Mouse (Mus musculus): ENCODE results near the gene Eppin. TPM values are rescaled to one million over a fixed set of nuclear protein-coding genes. Genes with fewer than 3 reads are reported as not detected.
"Not testable (repeated sequence)": the region's sequence is repeated elsewhere in the genome, so short reads cannot be mapped to it uniquely, and the experiment has no call there.

Gene Eppin
- polyA plus RNA-seq, 1 experiment from 2014 or later: not detected

DNA sequence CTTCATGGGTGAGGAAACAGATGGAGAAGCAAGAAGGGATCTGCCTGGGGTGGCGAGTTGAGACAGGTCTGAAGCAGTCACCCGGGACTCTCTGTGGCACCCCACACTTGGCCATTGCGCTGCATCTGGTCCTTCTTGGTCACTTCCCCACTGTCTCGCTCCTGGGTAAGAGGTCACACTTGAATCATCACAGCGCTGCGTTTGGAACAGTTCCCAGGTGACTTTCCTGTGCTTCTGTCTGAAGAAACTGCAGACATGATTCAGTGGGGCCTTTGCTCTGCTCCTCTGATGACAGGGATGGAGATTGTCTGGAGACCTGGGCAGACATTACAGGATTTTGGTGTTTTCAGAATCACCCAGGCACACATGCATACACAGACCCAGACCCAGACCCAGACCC lies 15.4 kb upstream of the Eppin start:
- Histone ChIP-seq H3K9me3 (ENCODE audit: control insufficient read depth, low read length) (no peaks in the 10 kb centered on the region), H3K27ac (ENCODE audit: low read depth, low read length) (no peak overlapping the region), H3K4me3 (ENCODE audit: low read depth, low read length) (no peak overlapping the region), H3K9ac (ENCODE audit: low read depth, low read length) (no peak overlapping the region), H3K4me1 (replicated peaks; ENCODE audit: control insufficient read depth, insufficient read depth, low read length) (no peaks in the 10 kb centered on the region), H3K27me3 (ENCODE audit: control insufficient read depth, insufficient read depth, low read length) (no peaks in the 10 kb centered on the region), H3K4me2 (replicated peaks; ENCODE audit: low read depth, low read length) (no peak overlapping the region), H3K36me3 (ENCODE audit: control insufficient read depth, insufficient read depth, low read length) (no peaks in the 10 kb centered on the region)
- WGBS: 82% methylated on average over 6 of the region's 6 CpGs
- DNase-seq (ENCODE audit: low spot score) (no peak), ATAC-seq (ENCODE audit: low FRiP score) (no peak)

DNA sequence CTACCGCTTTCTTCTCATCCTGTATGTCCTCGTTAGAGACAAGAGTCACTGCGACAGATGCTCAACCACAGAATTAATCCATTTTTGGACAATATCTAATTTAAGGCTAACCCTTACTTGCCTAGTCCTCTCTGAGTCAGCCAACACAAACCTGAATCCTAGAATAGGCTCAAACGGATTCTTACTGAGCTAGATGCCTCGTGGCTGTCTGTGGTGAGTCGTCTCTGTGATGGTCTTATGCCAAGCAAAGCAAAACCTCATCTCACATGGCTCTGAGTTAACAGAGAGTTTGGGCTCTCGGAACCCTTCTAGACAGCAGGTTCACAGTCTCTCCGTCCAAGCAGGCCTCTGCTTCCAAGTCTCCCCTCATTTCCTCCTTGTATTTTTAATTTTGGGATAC lies 11.0 kb upstream of the Eppin start:
- Histone ChIP-seq H3K9me3 (ENCODE audit: control insufficient read depth, low read length) (no peaks in the 10 kb centered on the region), H3K4me2 (replicated peaks; ENCODE audit: low read depth, low read length) (no peak overlapping the region), H3K4me1 (replicated peaks; ENCODE audit: control insufficient read depth, insufficient read depth, low read length) (no peaks in the 10 kb centered on the region), H3K9ac (ENCODE audit: low read depth, low read length) (no peak overlapping the region), H3K27me3 (ENCODE audit: control insufficient read depth, insufficient read depth, low read length) (no peaks in the 10 kb centered on the region), H3K36me3 (ENCODE audit: control insufficient read depth, insufficient read depth, low read length) (no peaks in the 10 kb centered on the region), H3K27ac (ENCODE audit: low read depth, low read length) (no peak overlapping the region), H3K4me3 (ENCODE audit: low read depth, low read length) (no peak overlapping the region)
- 92% methylated on average over 8 of the region's 8 CpGs for WGBS
- DNase-seq (ENCODE audit: low spot score): no peak
- ATAC-seq (ENCODE audit: low FRiP score): no peak

GRCm38 (mm10) chr2:164603482-164603881 lies 10.1 kb upstream of the Eppin start:
- Histone ChIP-seq H3K9me3 (ENCODE audit: control insufficient read depth, low read length) (no peaks in the 10 kb centered on the region), H3K27me3 (ENCODE audit: control insufficient read depth, insufficient read depth, low read length) (no peaks in the 10 kb centered on the region), H3K9ac (ENCODE audit: low read depth, low read length) (no peak overlapping the region), H3K4me3 (ENCODE audit: low read depth, low read length) (no peak overlapping the region), H3K4me1 (replicated peaks; ENCODE audit: control insufficient read depth, insufficient read depth, low read length) (no peaks in the 10 kb centered on the region), H3K36me3 (ENCODE audit: control insufficient read depth, insufficient read depth, low read length) (no peaks in the 10 kb centered on the region), H3K4me2 (replicated peaks; ENCODE audit: low read depth, low read length) (no peak overlapping the region), H3K27ac (ENCODE audit: low read depth, low read length) (no peak overlapping the region)
- ATAC-seq (ENCODE audit: low FRiP score) (no peak), DNase-seq (ENCODE audit: low spot score) (no peak)
- 97% methylated on average over 3 of the region's 3 CpGs for WGBS

- no peaks in the 10 kb centered on the region for H3K9me3 ChIP-seq (ENCODE audit: control insufficient read depth, low read length)
- H3K27ac ChIP-seq (ENCODE audit: low read depth, low read length): no peak overlapping the region
- H3K4me3 ChIP-seq (ENCODE audit: low read depth, low read length): no peak overlapping the region
- no peaks in the 10 kb centered on the region for H3K4me1 ChIP-seq (replicated peaks; ENCODE audit: control insufficient read depth, insufficient read depth, low read length)
- no peak overlapping the region for H3K4me2 ChIP-seq (replicated peaks; ENCODE audit: low read depth, low read length)
- no peaks in the 10 kb centered on the region for H3K36me3 ChIP-seq (ENCODE audit: control insufficient read depth, insufficient read depth, low read length)
- WGBS: 79% methylated on average over 3 of the region's 3 CpGs
- ATAC-seq (ENCODE audit: low FRiP score): no peak
- DNase-seq (ENCODE audit: low spot score): no peak
- H3K27me3 ChIP-seq (ENCODE audit: control insufficient read depth, insufficient read depth, low read length): no peaks in the 10 kb centered on the region
- H3K9ac ChIP-seq (ENCODE audit: low read depth, low read length): no peak overlapping the region
Observed at GRCm38 (mm10) chr2:164600179-164600578, 6.8 kb upstream of the Eppin start.

DNA sequence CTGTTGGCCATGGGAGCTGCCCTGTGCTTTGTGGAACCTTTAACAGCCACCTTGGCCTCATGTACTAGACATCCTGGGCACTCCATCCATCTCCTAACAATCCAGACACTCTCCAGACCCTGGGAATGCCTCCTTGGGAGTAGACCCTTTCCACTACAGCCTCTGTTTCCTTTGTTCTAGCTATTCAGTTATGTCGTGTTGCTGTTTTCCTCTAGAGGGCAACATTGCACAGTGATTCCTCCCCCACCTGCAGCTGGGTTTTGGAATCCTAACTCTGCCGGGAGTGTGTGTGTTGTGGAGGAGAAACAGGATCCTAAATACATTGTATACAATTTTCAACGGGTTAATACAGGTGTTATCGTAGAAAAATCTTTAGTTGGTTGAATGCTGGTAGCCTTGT lies 1.4 kb downstream of the Eppin start:
- Histone ChIP-seq H3K9me3 (ENCODE audit: control insufficient read depth, low read length) (no peaks in the 10 kb centered on the region), H3K4me3 (ENCODE audit: low read depth, low read length) (no peak overlapping the region), H3K4me1 (replicated peaks; ENCODE audit: control insufficient read depth, insufficient read depth, low read length) (no peaks in the 10 kb centered on the region), H3K9ac (ENCODE audit: low read depth, low read length) (no peak overlapping the region), H3K27me3 (ENCODE audit: control insufficient read depth, insufficient read depth, low read length) (no peaks in the 10 kb centered on the region), H3K27ac (ENCODE audit: low read depth, low read length) (no peak overlapping the region), H3K36me3 (ENCODE audit: control insufficient read depth, insufficient read depth, low read length) (no peaks in the 10 kb centered on the region), H3K4me2 (replicated peaks; ENCODE audit: low read depth, low read length) (no peak overlapping the region)
- 11% methylated on average over 4 of the region's 4 CpGs for WGBS
- DNase-seq (ENCODE audit: low spot score): peak; percentile 70
- ATAC-seq (ENCODE audit: low FRiP score): no peak

- H3K4me1 ChIP-seq (replicated peaks; ENCODE audit: control insufficient read depth, insufficient read depth, low read length); H3K36me3 ChIP-seq (ENCODE audit: control insufficient read depth, insufficient read depth, low read length); H3K27ac ChIP-seq (ENCODE audit: low read depth, low read length); ATAC-seq (ENCODE audit: low FRiP score); H3K9ac ChIP-seq (ENCODE audit: low read depth, low read length); H3K9me3 ChIP-seq (ENCODE audit: control insufficient read depth, low read length); H3K4me3 ChIP-seq (ENCODE audit: low read depth, low read length); H3K4me2 ChIP-seq (replicated peaks; ENCODE audit: low read depth, low read length); DNase-seq (ENCODE audit: low spot score); H3K27me3 ChIP-seq (ENCODE audit: control insufficient read depth, insufficient read depth, low read length): not testable (repeated sequence)
- 76% methylated on average over 13 of the region's 13 CpGs for WGBS
Observed at GRCm38 (mm10) chr2:164585025-164585725, 8.2 kb downstream of the Eppin start, which contains the start of gene Wfdc6a. Wfdc6a (minus strand) TSS chr2:164585447.

DNA sequence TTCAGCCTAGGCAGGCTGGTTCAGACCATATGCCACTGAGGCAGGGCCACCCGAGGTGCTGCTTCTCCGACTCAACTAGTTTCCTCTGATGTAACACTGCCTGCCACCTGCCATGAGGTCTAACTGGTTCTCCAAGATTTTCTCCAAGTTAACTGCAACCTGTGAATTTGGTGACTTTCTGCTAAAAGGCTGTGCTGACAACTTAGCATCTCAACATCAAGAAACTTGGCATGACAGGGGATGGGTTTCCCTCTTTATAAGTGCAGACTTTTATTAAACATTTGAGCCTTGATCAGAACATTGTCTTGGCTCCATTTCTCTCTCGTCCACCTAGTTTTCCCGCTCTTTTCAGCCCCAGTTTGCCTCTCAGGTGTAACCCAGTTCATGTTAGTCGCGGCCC lies 20.0 kb downstream of the Eppin start, which contains the start of gene Spint3:
Gene Spint3 (minus strand): TSS at position 101 of the 400 bp plus-strand sequence.
- H3K4me3 ChIP-seq (ENCODE audit: low read depth, low read length); H3K9ac ChIP-seq (ENCODE audit: low read depth, low read length); H3K36me3 ChIP-seq (ENCODE audit: control insufficient read depth, insufficient read depth, low read length); DNase-seq (ENCODE audit: low spot score); H3K27ac ChIP-seq (ENCODE audit: low read depth, low read length); H3K9me3 ChIP-seq (ENCODE audit: control insufficient read depth, low read length); H3K4me1 ChIP-seq (replicated peaks; ENCODE audit: control insufficient read depth, insufficient read depth, low read length); H3K27me3 ChIP-seq (ENCODE audit: control insufficient read depth, insufficient read depth, low read length); ATAC-seq (ENCODE audit: low FRiP score); H3K4me2 ChIP-seq (replicated peaks; ENCODE audit: low read depth, low read length): not testable (repeated sequence)
- WGBS: 81% methylated on average over 6 of the region's 6 CpGs

- Histone ChIP-seq H3K27ac (ENCODE audit: low read depth, low read length) (no peak overlapping the region), H3K9ac (ENCODE audit: low read depth, low read length) (no peak overlapping the region), H3K36me3 (ENCODE audit: control insufficient read depth, insufficient read depth, low read length) (no peaks in the 10 kb centered on the region), H3K9me3 (ENCODE audit: control insufficient read depth, low read length) (no peaks in the 10 kb centered on the region), H3K4me1 (replicated peaks; ENCODE audit: control insufficient read depth, insufficient read depth, low read length) (peaks cover 7% of the 10 kb centered on the region), H3K4me2 (replicated peaks; ENCODE audit: low read depth, low read length) (no peak overlapping the region), H3K27me3 (ENCODE audit: control insufficient read depth, insufficient read depth, low read length) (peaks cover 1% of the 10 kb centered on the region; the same call in 1 of the 2 replicates), H3K4me3 (ENCODE audit: low read depth, low read length) (no peak overlapping the region)
- ATAC-seq (ENCODE audit: low FRiP score) (no peak), DNase-seq (ENCODE audit: low spot score) (no peak)
- WGBS: 93% methylated on average over 5 of the region's 5 CpGs
Observed at GRCm38 (mm10) chr2:164567460-164567859, 25.9 kb downstream of the Eppin start.

DNA sequence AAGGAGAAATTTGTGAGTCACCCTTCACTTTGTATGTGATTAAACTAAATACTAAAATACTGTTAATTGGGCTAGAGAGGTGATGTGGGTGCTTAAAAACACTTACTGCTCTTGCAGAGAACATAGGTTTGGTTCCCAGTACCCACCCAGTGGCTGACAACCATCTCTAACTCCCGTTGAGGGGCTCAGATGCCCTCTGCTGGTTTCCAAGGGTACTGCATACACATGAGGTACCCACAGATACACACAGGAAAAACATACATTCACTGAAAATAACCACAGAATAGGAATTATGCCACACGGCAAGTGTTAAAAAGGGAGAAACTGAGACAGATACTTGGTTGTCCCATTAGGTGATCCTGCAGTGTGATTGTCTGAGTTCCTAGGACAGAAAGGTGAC lies 26.4 kb downstream of the Eppin start:
- 94% methylated on average over 2 of the region's 2 CpGs for WGBS
- Histone ChIP-seq H3K36me3 (ENCODE audit: control insufficient read depth, insufficient read depth, low read length) (no peaks in the 10 kb centered on the region), H3K9ac (ENCODE audit: low read depth, low read length) (no peak overlapping the region), H3K4me1 (replicated peaks; ENCODE audit: control insufficient read depth, insufficient read depth, low read length) (peaks cover 7% of the 10 kb centered on the region), H3K4me3 (ENCODE audit: low read depth, low read length) (no peak overlapping the region), H3K27ac (ENCODE audit: low read depth, low read length) (no peak overlapping the region), H3K9me3 (ENCODE audit: control insufficient read depth, low read length) (no peaks in the 10 kb centered on the region), H3K27me3 (ENCODE audit: control insufficient read depth, insufficient read depth, low read length) (peaks cover 5% of the 10 kb centered on the region; the same call in 1 of the 2 replicates), H3K4me2 (replicated peaks; ENCODE audit: low read depth, low read length) (no peak overlapping the region)
- no peak for DNase-seq (ENCODE audit: low spot score)
- ATAC-seq (ENCODE audit: low FRiP score): no peak

All from hindbrain, embryonic 11.5 days (tissue).